Mouse (Mus musculus): ENCODE measurements around the gene Omp. TPM values are rescaled to one million over a fixed set of nuclear protein-coding genes. Genes with fewer than 3 reads are reported as not detected.

Omp gene
- total and polyA plus RNA-seq, 2 experiments: 0.12 to 0.18 TPM

GRCm38 (mm10) chr7:98178560-98179231, 33.4 kb upstream of the Omp start:
- H3K27ac ChIP-seq (replicated peaks; ENCODE audit: insufficient read depth, low read depth, low read length): peak overlapping the region; percentile 56
- peak; percentile 86 for DNase-seq (ENCODE audit: extremely low read depth, low read depth, low spot score)
- no peaks in the 10 kb centered on the region for H3K36me3 ChIP-seq (ENCODE audit: control insufficient read depth, insufficient read depth, low read length)
- H3K9ac ChIP-seq (ENCODE audit: low read depth, low read length): peak overlapping the region; percentile 58
- WGBS: 16% methylated on average over 5 of the region's 5 CpGs
- no peaks in the 10 kb centered on the region for H3K79me2 ChIP-seq (ENCODE audit: control insufficient read depth, insufficient read depth, low read length)
- TF ChIP-seq POLR2A (IDR thresholded peaks at IDR 0.05; ENCODE audit: extremely low read depth, insufficient read depth, low read length): no peak
- no peak for TF ChIP-seq CTCF (IDR thresholded peaks at IDR 0.05; ENCODE audit: low read depth, low read length)
- peak overlapping the region; percentile 59 for H3K4me3 ChIP-seq (ENCODE audit: insufficient read depth, low read depth, low read length)
- peaks cover 11% of the 10 kb centered on the region for H3K4me1 ChIP-seq (ENCODE audit: control insufficient read depth, insufficient read depth, low read length)
- no peaks in the 10 kb centered on the region for H3K27me3 ChIP-seq (ENCODE audit: control insufficient read depth, insufficient read depth, low read length)

GRCm38 (mm10) chr7:98177929-98178559, 32.7 kb upstream of the Omp start, which contains the start of gene Capn5:
Gene Capn5 (minus strand): TSS chr7:98178274.
- no peaks in the 10 kb centered on the region for H3K27me3 ChIP-seq (ENCODE audit: control insufficient read depth, insufficient read depth, low read length)
- TF ChIP-seq POLR2A (IDR thresholded peaks at IDR 0.05; ENCODE audit: extremely low read depth, insufficient read depth, low read length) (no peak), CTCF (IDR thresholded peaks at IDR 0.05; ENCODE audit: low read depth, low read length) (peak; percentile 77)
- 1% methylated on average over 36 of the region's 44 CpGs for WGBS
- H3K9ac ChIP-seq (ENCODE audit: low read depth, low read length): peak within 1 kb of the TSS; percentile 67
- peak; percentile 65 for DNase-seq (ENCODE audit: extremely low read depth, low read depth, low spot score)
- peak within 1 kb of the TSS; percentile 56 for H3K27ac ChIP-seq (replicated peaks; ENCODE audit: insufficient read depth, low read depth, low read length)
- no peaks in the 10 kb centered on the region for H3K36me3 ChIP-seq (ENCODE audit: control insufficient read depth, insufficient read depth, low read length)
- no peaks in the 10 kb centered on the region for H3K79me2 ChIP-seq (ENCODE audit: control insufficient read depth, insufficient read depth, low read length)
- peaks cover 12% of the 10 kb centered on the region for H3K4me1 ChIP-seq (ENCODE audit: control insufficient read depth, insufficient read depth, low read length)
- peak within 1 kb of the TSS; percentile 75 for H3K4me3 ChIP-seq (ENCODE audit: insufficient read depth, low read depth, low read length)

GRCm38 (mm10) chr7:98177566-98177928, 32.2 kb upstream of the Omp start:
- Histone ChIP-seq H3K27me3 (ENCODE audit: control insufficient read depth, insufficient read depth, low read length) (no peaks in the 10 kb centered on the region), H3K4me3 (ENCODE audit: insufficient read depth, low read depth, low read length) (peak overlapping the region; percentile 75), H3K4me1 (ENCODE audit: control insufficient read depth, insufficient read depth, low read length) (peaks cover 12% of the 10 kb centered on the region), H3K27ac (replicated peaks; ENCODE audit: insufficient read depth, low read depth, low read length) (no peak overlapping the region), H3K79me2 (ENCODE audit: control insufficient read depth, insufficient read depth, low read length) (no peaks in the 10 kb centered on the region), H3K36me3 (ENCODE audit: control insufficient read depth, insufficient read depth, low read length) (no peaks in the 10 kb centered on the region), H3K9ac (ENCODE audit: low read depth, low read length) (peak overlapping the region; percentile 67)
- 8% methylated on average over 9 of the region's 9 CpGs for WGBS
- no peak for DNase-seq (ENCODE audit: extremely low read depth, low read depth, low spot score)
- TF ChIP-seq POLR2A (IDR thresholded peaks at IDR 0.05; ENCODE audit: extremely low read depth, insufficient read depth, low read length) (no peak), CTCF (IDR thresholded peaks at IDR 0.05; ENCODE audit: low read depth, low read length) (no peak)

GRCm38 (mm10) chr7:98177071-98177485, 31.8 kb upstream of the Omp start:
- H3K27me3 ChIP-seq (ENCODE audit: control insufficient read depth, insufficient read depth, low read length): no peaks in the 10 kb centered on the region
- 54% methylated on average over 2 of the region's 2 CpGs for WGBS
- no peak overlapping the region for H3K4me3 ChIP-seq (ENCODE audit: insufficient read depth, low read depth, low read length)
- H3K79me2 ChIP-seq (ENCODE audit: control insufficient read depth, insufficient read depth, low read length): no peaks in the 10 kb centered on the region
- H3K27ac ChIP-seq (replicated peaks; ENCODE audit: insufficient read depth, low read depth, low read length): no peak overlapping the region
- H3K9ac ChIP-seq (ENCODE audit: low read depth, low read length): no peak overlapping the region
- no peak for DNase-seq (ENCODE audit: extremely low read depth, low read depth, low spot score)
- H3K36me3 ChIP-seq (ENCODE audit: control insufficient read depth, insufficient read depth, low read length): no peaks in the 10 kb centered on the region
- peaks cover 12% of the 10 kb centered on the region for H3K4me1 ChIP-seq (ENCODE audit: control insufficient read depth, insufficient read depth, low read length)
- no peak for TF ChIP-seq CTCF (IDR thresholded peaks at IDR 0.05; ENCODE audit: low read depth, low read length)
- TF ChIP-seq POLR2A (IDR thresholded peaks at IDR 0.05; ENCODE audit: extremely low read depth, insufficient read depth, low read length): no peak

- WGBS: 88% methylated on average over 8 of the region's 8 CpGs
- peaks cover 15% of the 10 kb centered on the region for H3K4me1 ChIP-seq (ENCODE audit: control insufficient read depth, insufficient read depth, low read length)
- no peak overlapping the region for H3K4me3 ChIP-seq (ENCODE audit: insufficient read depth, low read depth, low read length)
- H3K36me3 ChIP-seq (ENCODE audit: control insufficient read depth, insufficient read depth, low read length): no peaks in the 10 kb centered on the region
- no peak overlapping the region for H3K27ac ChIP-seq (replicated peaks; ENCODE audit: insufficient read depth, low read depth, low read length)
- TF ChIP-seq CTCF (IDR thresholded peaks at IDR 0.05; ENCODE audit: low read depth, low read length): no peak
- no peak for TF ChIP-seq POLR2A (IDR thresholded peaks at IDR 0.05; ENCODE audit: extremely low read depth, insufficient read depth, low read length)
- no peaks in the 10 kb centered on the region for H3K79me2 ChIP-seq (ENCODE audit: control insufficient read depth, insufficient read depth, low read length)
- H3K9ac ChIP-seq (ENCODE audit: low read depth, low read length): no peak overlapping the region
- H3K27me3 ChIP-seq (ENCODE audit: control insufficient read depth, insufficient read depth, low read length): no peaks in the 10 kb centered on the region
- no peak for DNase-seq (ENCODE audit: extremely low read depth, low read depth, low spot score)
These were observed 31.2 kb upstream of the Omp start for GRCm38 (mm10) chr7:98176322-98177070.
